Mouse (Mus musculus): ENCODE data around the gene 4933405O20Rik. TPM values are rescaled to one million over a fixed set of nuclear protein-coding genes. Genes with fewer than 3 reads are reported as not detected.

The 4933405O20Rik gene
- total RNA-seq (2021), result not detected
- long read RNA-seq, experiment 1, result 0 reads
- long read RNA-seq, experiment 2, result 0 reads

DNA sequence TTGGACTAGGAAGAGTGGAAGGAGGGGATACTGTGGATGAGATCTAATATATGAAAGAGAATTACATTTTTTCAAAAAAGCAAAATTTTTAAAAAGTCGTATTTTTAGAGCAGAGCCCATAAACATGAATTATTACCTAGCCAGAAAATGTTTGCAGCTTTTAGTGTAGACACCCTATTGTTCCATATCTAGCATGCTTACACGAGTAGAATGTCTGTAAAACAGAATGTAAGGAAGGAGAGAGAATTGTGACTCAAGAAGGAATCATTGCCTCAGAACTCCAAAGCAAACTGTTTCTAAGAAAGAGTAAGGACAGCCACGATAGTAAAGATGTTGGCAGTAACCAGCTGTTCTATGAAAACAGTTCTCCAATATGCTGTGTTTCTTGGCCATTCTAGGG is at the start of gene 4933405O20Rik:
Gene 4933405O20Rik, plus strand, starts transcription at position 301 of the 400 bp plus-strand sequence.
- no peak for DNase-seq (ENCODE audit: low spot score)

DNA sequence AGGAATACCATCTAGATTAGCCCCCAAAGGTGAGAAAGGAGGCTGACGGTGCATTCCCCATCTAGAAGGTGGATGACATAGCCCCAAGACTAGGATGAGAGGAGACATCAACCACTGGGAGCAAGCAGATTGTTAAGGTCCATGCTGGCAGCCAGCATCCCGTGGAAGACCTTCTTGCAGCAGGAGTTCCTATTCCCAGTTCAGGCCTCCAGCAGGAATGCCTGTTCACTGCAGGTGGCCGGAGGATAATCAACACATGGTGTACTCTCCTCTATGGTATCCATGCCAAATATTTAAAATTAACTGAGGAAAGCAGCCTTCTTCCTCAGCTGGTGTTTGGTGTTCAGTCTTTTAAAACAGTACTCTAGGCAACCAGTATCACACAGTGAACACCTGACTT is 49.4 kb upstream of the 4933405O20Rik start:
- DNase-seq (ENCODE audit: low spot score), result no peak

DNA sequence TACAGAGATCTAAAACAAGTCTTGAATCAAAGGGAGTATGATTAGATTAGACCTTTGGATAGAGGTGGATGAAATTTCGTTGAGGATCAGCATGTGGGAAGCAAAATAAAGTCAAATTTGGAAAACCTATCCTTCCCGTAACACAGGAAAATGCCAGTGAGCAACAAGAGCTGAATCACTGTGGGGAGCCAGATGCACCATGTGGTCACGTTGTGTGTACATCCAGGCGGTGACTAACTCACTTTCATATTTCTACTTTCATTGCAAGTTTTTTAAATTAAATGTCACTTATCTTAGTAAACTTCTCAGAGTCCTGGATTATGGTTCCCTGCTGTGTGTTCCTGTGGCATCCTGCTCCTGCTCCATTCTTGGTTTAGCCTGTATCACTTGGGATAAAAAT is 47.6 kb upstream of the 4933405O20Rik start:
- no peak for DNase-seq (ENCODE audit: low spot score)

DNA sequence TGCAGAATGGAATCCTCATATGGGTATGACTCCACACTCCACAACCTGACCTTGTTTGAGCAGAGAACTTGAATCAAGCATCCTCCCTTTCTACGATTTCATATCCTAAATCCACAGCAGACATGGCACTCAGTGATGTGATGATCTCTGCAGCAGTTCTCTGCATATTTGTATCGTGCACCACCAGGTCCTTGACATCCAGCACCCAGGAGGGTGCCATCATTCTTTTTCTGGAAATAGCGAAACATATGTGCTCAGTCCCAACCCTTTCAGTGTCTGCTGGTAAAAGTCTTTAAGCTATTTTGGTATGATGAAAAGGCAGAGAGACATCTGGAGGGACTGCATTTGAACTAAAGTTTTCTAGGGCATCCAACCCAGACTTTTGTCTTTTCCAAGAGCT is 36.3 kb upstream of the 4933405O20Rik start:
- no peak for DNase-seq (ENCODE audit: low spot score)

DNA sequence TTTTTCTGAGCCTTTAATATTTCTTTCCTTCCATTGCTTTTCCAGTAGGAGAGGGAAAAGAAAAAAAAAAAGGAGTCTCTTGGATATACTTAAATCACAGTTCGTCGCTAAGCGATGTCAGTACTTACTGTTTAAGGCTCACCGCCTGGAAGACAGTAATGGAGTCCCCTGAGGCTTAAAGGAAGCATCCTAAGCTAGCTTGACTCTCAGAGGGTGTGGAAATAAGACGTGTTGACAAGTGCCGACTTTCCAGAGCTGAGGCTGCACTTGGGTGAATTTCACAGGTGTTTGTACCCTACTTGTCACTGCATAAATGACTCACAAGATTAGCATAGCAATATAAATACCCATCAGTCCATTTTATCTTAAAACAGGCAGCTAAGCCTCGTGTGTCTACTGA is 25.1 kb upstream of the 4933405O20Rik start:
- DNase-seq (ENCODE audit: low spot score), result no peak

DNA sequence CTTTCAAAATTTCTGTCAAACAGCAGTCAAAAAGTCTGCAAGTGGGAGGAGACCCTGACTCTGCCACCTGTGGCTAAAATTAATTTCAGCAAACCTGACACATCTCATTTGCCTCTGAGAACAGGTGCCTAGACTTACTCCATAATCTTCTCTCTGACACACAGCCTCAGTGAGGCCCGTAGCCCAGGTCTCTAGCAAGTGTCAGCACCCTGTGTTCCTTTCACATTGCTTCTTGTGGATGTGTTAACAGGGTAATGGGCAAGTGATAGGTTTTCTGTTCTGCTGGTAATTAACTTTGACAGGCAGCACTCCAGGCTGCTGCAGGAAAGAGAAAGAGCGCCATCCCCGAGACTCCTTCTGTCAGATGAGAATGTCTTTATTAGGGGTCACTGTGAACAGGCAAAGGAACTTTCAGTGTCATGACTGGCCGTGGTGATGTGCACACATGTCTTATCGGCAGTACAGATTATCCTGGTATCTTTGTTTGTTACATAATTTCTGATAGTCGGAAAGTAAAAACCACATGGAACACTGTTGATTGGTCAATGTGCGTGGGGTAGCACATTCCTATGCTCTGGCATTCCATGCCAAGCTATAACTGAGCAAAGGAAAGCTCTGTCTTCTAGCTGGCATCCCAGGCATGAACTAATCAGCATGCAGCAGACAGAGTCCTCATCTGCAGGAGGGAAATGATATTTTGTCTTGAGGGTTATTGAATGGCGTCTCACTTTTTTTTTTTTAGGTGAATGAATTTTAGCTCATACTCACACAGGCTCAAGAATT is 10.2 kb upstream of the 4933405O20Rik start:
- DNase-seq (ENCODE audit: low spot score), result no peak

DNA sequence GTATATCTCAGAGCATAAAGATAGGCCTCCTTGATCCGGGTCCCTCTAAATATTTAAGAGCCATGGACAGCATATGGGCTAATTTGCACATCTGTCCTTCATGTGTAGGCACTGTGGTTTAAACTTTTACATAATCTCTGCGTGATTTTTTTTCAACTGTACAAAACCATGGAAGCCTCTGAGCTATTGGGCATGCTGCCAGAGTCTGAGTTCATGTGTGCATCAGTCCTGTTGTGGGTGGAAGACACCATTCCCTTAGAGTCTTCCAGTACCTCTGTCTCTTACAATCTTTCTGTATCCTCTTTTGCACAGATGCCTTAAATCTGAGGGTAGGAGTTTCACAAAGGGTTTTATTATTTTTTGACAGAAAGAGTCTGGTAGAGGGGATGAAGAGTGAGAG is 15.1 kb downstream of the 4933405O20Rik start:
- DNase-seq (ENCODE audit: low spot score), result no peak

DNA sequence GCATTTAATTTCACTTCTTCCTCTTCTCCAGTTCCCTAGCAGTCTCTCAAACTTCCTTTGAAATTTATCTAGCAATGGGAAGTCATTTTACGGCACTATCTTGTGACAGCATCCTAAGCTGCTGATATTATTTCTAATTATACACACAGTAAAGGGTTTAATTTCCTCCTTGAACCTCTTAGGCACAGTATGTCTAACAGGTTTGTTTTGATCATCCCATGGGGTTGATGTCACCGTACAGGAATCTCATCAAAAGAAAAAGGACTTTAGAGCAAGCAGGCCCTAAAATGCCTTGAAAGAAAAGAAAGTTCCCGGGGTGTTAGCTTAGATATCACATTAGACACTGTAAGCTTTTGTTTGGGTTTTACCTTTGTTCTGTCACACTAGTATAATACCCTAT is 30.2 kb downstream of the 4933405O20Rik start:
- DNase-seq (ENCODE audit: low spot score), result no peak

DNA sequence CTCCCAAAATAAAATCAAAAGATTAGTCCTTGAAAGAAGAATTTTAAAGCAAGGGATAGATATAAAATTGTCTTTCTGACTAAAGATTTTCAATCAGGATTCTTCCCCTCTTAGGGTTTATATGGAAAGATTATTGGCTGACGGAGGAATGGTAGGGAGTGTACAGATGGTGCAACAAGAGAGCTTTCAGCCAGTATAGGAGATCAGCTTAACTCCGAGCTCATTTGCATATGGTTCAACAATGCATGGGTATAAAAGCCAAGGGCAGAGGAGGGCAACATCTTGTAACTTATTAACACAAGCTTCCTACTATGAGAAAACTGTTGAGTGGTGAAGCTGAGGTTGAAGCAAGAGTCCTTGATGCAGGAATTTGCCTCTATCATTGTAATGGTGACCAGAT is 34.2 kb downstream of the 4933405O20Rik start:
- DNase-seq (ENCODE audit: low spot score), result no peak
